Mouse (Mus musculus): ENCODE results near the gene Scn10a.

Gene Scn10a

GRCm38 (mm10) chr9:119634216-119634843 lies 84.8 kb downstream of the Scn10a start:
- no peak for DNase-seq (ENCODE audit: low read depth, low spot score)

GRCm38 (mm10) chr9:119633475-119633874 lies 85.6 kb downstream of the Scn10a start:
- no peak for DNase-seq (ENCODE audit: low read depth, low spot score)

GRCm38 (mm10) chr9:119632801-119633200 lies 86.3 kb downstream of the Scn10a start:
- no peak for DNase-seq (ENCODE audit: low read depth, low spot score)

- no peak for DNase-seq (ENCODE audit: low read depth, low spot score)
Observed at GRCm38 (mm10) chr9:119631899-119632533, 87.1 kb downstream of the Scn10a start.

- no peak for DNase-seq (ENCODE audit: low read depth, low spot score)
Observed at GRCm38 (mm10) chr9:119631393-119631898, 87.7 kb downstream of the Scn10a start.

GRCm38 (mm10) chr9:119628690-119629268 lies 90.3 kb downstream of the Scn10a start:
- no peak for DNase-seq (ENCODE audit: low read depth, low spot score)

GRCm38 (mm10) chr9:119627227-119627626 lies 91.9 kb downstream of the Scn10a start:
- no peak for DNase-seq (ENCODE audit: low read depth, low spot score)

- no peak for DNase-seq (ENCODE audit: low read depth, low spot score)
Observed at GRCm38 (mm10) chr9:119624151-119624550, 95.0 kb downstream of the Scn10a start.

- DNase-seq (ENCODE audit: low read depth, low spot score) = no peak
Observed at GRCm38 (mm10) chr9:119614798-119615197, 104.3 kb downstream of the Scn10a start.

GRCm38 (mm10) chr9:119610563-119611166 lies 108.5 kb downstream of the Scn10a start:
- DNase-seq (ENCODE audit: low read depth, low spot score) = peak; percentile 4

GRCm38 (mm10) chr9:119606906-119607305 lies 112.2 kb downstream of the Scn10a start:
- DNase-seq (ENCODE audit: low read depth, low spot score) = no peak

GRCm38 (mm10) chr9:119604607-119605006 lies 114.5 kb downstream of the Scn10a start:
- DNase-seq (ENCODE audit: low read depth, low spot score) = no peak

- DNase-seq (ENCODE audit: low read depth, low spot score) = no peak
Observed at GRCm38 (mm10) chr9:119598501-119598900, 120.6 kb downstream of the Scn10a start.

GRCm38 (mm10) chr9:119597332-119597731 lies 121.8 kb downstream of the Scn10a start:
- DNase-seq (ENCODE audit: low read depth, low spot score) = peak; percentile 26

GRCm38 (mm10) chr9:119589592-119589991 lies 129.5 kb downstream of the Scn10a start:
- DNase-seq (ENCODE audit: low read depth, low spot score) = no peak

GRCm38 (mm10) chr9:119588763-119589449 lies 130.2 kb downstream of the Scn10a start:
- DNase-seq (ENCODE audit: low read depth, low spot score) = no peak

GRCm38 (mm10) chr9:119580668-119581067 lies 138.5 kb downstream of the Scn10a start:
- peak; percentile 58 for DNase-seq (ENCODE audit: low read depth, low spot score)

- DNase-seq (ENCODE audit: low read depth, low spot score) = no peak
Observed at GRCm38 (mm10) chr9:119580187-119580586, 138.9 kb downstream of the Scn10a start.

- DNase-seq (ENCODE audit: low read depth, low spot score) = no peak
Observed at GRCm38 (mm10) chr9:119578636-119579438, 140.3 kb downstream of the Scn10a start, which contains the start of gene Scn5a. Gene Scn5a, minus strand, starts transcription at chr9:119579016.

GRCm38 (mm10) chr9:119578311-119578635 lies 140.8 kb downstream of the Scn10a start:
- no peak for DNase-seq (ENCODE audit: low read depth, low spot score)

- DNase-seq (ENCODE audit: low read depth, low spot score) = no peak
Observed at GRCm38 (mm10) chr9:119576977-119577376, 142.1 kb downstream of the Scn10a start.
